Mouse (Mus musculus): ENCODE results near the gene Nos2. TPM values are rescaled to one million over a fixed set of nuclear protein-coding genes. Genes with fewer than 3 reads are reported as not detected.

The Nos2 gene
- 1 to 10 TPM; 1.5 to 2.3 TPM for total RNA-seq (2021)
- long read RNA-seq: 0 reads

DNA sequence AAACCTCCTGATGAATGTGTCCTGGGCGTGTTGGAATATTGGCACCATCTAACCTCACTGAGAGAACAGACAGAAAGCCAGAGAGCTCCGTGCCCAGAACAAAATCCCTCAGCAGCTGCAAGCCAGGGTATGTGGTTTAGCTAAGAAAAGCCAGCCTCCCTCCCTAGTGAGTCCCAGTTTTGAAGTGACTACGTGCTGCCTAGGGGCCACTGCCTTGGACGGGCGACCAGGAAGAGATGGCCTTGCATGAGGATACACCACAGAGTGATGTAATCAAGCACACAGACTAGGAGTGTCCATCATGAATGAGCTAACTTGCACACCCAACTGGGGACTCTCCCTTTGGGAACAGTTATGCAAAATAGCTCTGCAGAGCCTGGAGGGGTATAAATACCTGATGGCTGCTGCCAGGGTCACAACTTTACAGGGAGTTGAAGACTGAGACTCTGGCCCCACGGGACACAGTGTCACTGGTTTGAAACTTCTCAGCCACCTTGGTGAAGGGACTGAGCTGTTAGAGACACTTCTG, at the start of gene Nos2:
TSS of gene Nos2 (plus strand) at position 377 of the 529 bp plus-strand sequence.
- DNase-seq (ENCODE audit: low spot score in 2 of 2): no peak

GRCm38 (mm10) chr11:78870891-78871290, 49.7 kb upstream of the Nos2 start:
- no peak for DNase-seq (ENCODE audit: low spot score in 2 of 2)

GRCm38 (mm10) chr11:78872782-78873181, 47.8 kb upstream of the Nos2 start:
- no peak for DNase-seq (ENCODE audit: low spot score in 2 of 2)

DNA sequence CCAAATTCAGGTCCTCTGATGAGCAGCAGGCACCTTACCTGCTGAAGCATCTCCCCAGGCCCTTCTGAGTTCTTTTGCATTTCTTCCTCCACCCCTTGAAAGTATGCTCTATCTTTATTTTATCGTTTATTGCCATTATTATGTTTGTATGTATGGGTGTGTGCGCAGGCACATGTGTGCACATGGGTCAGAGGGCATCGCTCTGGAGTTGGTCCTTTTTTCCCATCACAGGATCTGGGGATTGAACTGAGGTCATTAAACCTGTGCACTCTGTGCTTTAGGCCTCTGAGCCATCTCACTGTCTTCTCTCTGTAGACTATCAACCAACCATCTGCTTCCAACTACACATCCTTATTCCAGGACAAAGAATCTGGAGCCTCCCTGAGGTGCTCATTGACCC, 40.9 kb upstream of the Nos2 start:
- DNase-seq (ENCODE audit: low spot score in 2 of 2): no peak

GRCm38 (mm10) chr11:78886693-78887092, 33.9 kb upstream of the Nos2 start:
- DNase-seq (ENCODE audit: low spot score in 2 of 2): peak in 1 of 2 experiments; percentile 5

- DNase-seq (ENCODE audit: low spot score in 2 of 2): peak; percentile 88 to 89
These were observed 33.2 kb upstream of the Nos2 start for GRCm38 (mm10) chr11:78887102-78887971.

DNA sequence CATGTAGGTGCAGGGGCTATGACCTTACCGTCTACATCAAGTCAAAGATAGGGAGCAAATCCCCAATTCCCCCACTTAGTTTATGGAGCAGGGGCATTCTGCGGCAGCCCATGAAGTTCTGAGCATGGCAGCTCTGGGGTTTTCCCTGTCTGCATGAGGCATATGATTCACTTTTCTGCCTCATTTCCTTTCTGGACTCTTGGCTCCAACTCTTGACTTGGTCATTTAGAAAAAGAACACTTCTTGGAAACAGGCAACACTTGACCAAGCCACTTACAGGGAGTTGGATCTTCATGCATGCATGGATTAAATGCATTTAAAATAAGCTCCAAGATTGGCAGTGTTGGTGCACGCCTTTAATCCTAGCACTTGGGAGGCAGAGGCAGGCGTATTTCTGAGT, 31.4 kb upstream of the Nos2 start:
- DNase-seq (ENCODE audit: low spot score in 2 of 2): no peak

DNA sequence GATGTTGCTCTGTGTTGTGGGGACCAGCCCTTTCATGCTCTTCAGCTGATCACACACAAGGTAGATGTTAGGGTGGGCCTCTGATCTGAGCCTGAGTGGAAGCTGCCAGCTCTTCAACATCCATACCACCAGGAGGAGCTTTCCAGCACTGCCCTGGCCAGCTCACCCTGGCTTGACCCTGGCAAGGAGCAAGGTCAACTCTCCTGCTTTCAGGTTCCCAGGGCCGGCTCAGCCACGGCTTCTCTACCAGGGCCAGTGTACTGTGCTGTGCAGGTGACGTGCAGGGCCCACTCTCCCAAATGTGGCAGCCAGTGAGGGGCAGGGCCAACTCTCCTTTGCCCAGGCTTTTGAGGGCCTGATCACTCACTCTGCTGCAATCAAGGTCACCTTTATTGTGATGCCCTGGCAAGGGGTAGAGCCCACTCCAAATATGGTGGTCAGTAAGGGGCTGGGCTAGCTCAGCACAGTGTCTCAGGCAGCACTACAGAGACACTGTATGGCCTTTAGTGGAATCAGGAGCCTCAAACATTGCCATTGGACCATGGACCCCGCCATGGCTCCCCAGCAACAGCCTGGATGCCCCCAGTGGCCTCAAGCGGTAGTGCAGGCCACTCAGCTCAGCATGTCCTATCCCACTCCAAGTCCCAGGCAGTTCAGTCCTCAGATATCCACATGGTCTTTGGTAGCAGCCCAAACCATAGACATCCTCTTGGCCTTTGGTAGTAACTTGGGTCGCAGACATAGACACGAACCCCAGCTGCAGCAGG, 24.0 kb upstream of the Nos2 start:
- DNase-seq (ENCODE audit: low spot score in 2 of 2): peak in 1 of 2 experiments; percentile 15

- no peak for DNase-seq (ENCODE audit: low spot score in 2 of 2)
These were observed 5.1 kb upstream of the Nos2 start for GRCm38 (mm10) chr11:78915473-78915872.

- no peak for DNase-seq (ENCODE audit: low spot score in 2 of 2)
These were observed 4.2 kb upstream of the Nos2 start for GRCm38 (mm10) chr11:78916410-78916809.

DNA sequence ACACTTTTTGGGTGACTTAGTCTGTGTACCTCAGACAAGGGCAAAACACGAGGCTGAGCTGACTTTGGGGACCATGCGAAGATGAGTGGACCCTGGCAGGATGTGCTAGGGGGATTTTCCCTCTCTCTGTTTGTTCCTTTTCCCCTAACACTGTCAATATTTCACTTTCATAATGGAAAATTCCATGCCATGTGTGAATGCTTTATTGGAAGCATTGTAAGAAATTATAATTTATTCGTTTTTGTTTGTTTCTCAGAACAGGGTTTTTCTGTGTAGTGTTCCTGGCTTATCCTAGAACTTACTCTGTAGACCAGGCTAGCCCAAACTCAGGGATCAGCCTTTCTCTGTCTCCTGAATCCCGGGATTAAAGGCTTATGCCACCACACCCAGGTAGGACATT, 842 bp upstream of the Nos2 start:
- DNase-seq (ENCODE audit: low spot score in 2 of 2): no peak

GRCm38 (mm10) chr11:78922678-78923407, 2.3 kb downstream of the Nos2 start:
- peak; percentile 23 to 30 for DNase-seq (ENCODE audit: low spot score in 2 of 2)

- no peak for DNase-seq (ENCODE audit: low spot score in 2 of 2)
These were observed 3.5 kb downstream of the Nos2 start for GRCm38 (mm10) chr11:78924111-78924510.

DNA sequence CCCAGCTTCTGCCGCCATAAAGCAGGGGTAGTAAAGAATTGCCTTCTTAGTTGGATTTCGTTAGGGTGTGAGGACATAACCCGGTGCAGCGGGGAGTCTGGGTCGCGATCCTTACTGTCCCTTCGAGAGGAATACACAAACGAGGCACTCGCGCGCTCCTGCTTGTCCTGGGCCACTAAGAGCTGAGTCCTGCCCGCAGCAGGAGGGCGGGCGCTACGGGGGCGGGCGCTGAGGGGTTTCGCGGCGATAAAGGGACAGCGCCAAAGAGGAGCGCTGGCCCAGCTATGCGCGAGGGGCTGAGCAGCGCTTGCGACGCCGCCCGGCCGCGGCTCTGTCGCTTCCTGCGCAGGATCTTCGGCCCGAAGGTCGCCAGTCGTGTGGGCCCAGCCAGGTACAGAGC, 4.3 kb downstream of the Nos2 start:
- peak in 1 of 2 experiments; percentile 25 for DNase-seq (ENCODE audit: low spot score in 2 of 2)

- peak; percentile 68 to 77 for DNase-seq (ENCODE audit: low spot score in 2 of 2)
These were observed 8.8 kb downstream of the Nos2 start for GRCm38 (mm10) chr11:78929345-78929744.

DNA sequence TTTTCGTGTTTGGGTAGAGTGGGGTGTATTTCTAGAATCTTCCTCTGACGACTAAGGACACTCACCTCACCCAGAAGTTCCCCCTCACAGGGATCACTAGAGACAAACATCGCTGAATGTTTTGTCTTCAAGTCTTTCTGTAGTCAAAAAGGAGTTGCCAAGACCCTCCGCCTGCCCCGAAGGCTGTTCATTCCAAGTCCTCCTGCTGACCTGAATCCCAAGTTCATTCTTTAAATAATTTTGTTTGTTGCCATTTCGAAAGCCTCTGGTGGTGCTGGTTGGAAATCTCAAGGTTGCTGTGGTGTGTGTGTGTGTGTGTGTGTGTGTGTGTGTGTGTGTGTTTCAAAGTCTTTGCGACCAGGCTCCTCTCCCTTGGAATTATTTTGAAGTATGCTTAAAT, 13.7 kb downstream of the Nos2 start:
- DNase-seq (ENCODE audit: low spot score in 2 of 2): no peak

DNA sequence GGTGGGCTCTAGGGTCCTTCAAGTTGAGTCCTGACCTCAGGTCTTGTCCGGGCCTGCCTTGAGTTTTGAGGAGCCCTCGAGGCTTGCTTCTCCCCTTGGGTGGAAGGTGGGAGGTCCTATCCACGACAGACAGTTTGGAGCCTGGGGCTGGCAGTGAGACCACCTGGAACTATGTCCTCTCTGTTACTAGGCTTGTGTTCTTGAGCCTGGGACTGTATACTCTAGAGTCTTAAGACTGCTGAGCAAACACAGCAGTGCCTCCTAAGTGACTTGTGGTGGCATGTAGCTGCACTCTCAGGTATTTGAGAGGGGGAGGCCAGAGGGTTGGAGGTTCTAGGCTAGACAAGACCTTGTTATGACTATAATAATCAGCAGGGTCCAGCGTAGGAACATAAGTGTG, 14.1 kb downstream of the Nos2 start:
- no peak for DNase-seq (ENCODE audit: low spot score in 2 of 2)

DNA sequence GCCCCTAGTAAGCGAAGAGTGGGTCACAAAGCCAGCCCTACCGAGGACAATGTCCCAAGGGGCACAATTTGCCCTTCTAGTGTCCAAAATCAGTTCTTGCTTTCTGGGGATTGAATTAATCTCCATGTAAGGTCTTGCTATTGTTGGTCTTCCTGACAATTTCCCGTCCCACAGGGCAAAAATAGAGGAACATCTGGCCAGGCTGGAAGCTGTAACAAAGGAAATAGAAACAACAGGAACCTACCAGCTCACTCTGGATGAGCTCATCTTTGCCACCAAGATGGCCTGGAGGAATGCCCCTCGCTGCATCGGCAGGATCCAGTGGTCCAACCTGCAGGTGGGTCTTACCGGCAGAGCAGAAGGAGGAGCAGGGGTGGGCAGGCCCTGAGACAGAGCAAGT, 14.6 kb downstream of the Nos2 start:
- no peak for DNase-seq (ENCODE audit: low spot score in 2 of 2)

DNA sequence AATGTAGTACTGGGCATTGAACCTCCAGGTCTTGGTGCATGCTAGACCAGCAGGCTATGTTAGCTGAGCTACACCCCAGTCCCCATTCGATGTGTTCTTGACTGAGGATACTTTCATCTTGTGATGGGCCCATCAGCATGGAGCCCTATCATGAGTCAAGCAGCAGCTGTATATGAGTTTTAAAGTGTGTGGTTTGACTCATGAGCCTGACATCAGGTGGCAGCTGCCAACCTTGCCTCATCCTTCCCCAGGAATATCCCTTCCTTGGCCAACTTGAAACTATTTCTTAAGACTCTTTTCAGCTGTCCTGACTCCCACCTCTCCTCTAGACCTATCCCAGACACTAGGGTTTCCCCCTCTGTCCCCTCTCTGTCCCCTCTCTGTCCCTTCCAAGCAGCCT, 22.5 kb downstream of the Nos2 start:
- DNase-seq (ENCODE audit: low spot score in 2 of 2): no peak

DNA sequence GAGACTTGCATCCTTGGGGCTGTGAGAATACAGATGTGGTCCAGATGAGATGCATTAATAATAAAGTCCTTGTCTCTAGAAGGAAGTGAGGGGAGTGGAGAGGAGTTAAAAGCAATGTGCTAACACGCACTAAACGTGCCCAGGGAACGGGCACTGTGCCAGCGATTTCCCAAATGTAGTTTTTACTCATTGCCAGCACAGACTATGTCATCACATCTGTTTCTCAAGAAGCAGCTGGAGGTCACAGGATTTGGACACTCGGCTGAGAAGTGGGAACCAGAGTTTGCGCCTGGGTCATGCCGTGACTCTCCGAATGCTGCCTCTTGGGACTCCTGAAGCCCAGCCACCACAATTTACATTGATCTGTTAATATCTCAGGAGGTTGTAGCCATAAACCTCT, 29.8 kb downstream of the Nos2 start:
- DNase-seq (ENCODE audit: low spot score in 2 of 2): no peak

GRCm38 (mm10) chr11:78952467-78952866, 31.9 kb downstream of the Nos2 start:
- peak in 1 of 2 experiments; percentile 22 for DNase-seq (ENCODE audit: low spot score in 2 of 2)

Measured in layer of hippocampus, postnatal 10 days (tissue).